Mouse (Mus musculus) CH12F3 (cell line): ENCODE data around the gene Tmem59l.

Experiments
- in situ Hi-C: fragments of 300-500 bp; cut with MboI; formaldehyde crosslinking; loops from 2 replicates; pipeline ENCODE4 v1.14.3; 2020; ENCODE audit warnings: low sequenced_read_pairs

Tmem59l gene

DNA sequence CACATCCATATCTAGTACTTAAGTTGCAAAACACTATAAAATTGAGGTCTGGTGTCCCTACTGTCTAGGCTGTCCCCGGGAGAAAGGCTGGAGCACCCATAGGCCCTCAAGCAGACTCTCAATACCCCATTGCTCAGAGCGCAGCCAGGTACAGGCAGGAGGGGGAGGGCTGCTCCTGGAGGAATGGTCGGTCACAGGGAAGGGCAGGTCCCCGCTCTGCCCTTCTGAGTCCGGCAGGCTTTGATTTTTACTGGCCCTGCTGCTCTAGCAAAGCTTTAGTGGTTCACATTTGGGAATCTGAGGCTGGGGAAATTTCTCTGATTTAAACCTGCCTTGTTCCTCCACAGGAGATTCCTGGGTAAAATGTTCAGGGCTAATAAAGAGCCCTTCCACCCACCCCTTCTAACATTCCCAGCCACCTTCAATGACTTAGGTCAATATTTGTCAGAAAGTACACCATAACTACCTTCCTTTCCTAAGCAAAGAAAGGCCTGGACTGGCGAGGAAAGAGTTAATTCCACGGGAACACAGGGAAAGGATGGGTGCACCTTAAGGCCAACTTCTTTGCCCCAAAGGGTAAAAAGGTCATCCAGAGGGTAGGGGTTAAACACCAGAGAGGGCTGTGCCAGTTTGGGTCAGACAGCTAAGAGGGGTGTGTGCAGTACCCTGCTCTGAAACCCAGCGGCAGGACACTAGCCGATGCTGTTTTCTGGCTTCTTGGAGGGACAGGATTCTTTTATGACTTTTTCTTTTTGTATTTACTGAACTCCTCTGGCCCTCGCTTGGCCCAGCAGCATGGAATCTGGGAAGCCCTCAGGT is 3.1 kb upstream of the Tmem59l start:
- in situ Hi-C loops, result no loop called here

DNA sequence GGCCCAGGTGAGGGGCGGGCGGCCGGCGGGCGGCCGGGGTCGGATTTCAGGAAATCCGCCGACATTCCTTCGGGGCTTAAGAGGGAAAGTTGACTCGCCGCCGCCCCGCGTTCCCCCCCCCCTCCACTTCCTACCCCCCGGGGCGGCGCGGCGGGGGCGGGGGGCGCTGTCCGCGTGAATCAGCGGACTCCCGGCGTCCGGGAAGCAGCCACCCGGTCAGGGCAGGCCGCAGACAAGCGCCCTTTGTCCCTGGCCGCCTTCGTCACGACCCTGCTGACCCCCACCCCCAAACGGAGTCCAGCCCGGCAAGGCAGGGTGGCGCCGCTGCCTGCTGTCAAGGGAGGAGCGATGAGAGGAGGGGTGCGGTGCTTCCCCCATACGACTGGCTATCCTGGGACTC is 2.4 kb upstream of the Tmem59l start:
- in situ Hi-C loops, result no loop called here

DNA sequence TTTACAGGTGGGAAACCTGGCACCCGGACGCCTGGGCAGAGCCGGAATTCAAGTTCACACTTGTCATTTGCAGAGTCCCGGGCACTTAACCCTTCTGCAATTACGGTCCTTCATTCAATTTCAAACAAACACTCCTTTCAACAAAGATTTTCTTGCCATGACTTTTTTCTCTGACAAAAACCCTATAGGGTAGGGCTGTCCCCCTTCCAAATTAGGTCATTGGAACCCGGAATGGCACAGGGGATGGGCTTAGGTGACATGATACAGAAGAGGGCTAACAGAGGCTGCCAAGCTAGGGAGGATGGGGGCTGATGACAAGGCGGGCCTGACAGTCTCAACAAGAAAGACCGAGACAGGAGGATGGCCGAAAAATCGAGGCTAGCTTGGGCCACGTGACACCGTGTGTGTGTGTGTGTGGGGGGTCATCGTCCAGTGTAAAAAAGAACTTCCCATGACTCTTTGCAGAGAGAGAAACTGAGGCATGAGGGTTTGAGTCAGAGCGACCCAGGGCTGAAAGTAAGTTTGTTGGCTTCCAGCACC is 1.8 kb upstream of the Tmem59l start:
- in situ Hi-C loops, result no loop called here

DNA sequence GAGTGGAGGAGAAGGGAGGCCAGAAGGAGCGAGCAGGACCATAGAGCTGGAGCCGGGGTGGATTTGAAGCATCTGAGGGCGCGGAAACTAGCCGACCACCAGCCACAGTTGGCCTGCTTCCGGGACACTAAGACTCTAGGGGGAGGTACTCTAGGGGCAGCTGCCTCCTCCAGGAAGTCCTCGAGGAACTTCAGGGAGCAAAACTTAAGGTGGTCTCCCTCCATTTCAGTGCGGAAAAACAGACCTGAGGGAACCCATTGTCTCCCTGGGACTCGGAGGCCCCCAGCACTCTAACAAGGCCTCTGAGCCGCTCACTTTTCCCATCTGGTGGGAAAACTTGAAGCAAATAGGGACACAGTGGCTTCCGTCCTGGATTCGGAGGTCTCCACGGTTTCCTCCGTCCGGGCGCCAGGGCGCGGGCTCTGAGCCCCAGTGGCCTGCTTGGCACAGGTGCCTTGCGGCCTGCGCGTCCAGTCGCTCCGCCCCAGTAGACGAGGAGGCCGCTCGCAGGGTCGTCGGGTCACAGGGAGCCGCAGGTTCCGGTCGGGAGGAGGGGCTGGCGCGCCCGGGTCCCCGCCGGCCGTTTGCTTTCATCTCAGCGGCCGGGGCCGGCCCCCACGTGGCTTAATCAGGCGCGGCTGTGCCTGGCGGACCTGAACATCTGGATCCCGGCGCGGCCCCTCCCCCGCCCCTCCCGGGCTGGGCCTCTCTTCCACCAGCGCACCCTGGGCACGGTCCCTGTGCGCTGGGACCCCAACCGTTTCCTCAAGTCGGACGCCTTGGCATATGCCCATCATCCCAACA is 1.0 kb upstream of the Tmem59l start:
- in situ Hi-C loops, result no loop called here

DNA sequence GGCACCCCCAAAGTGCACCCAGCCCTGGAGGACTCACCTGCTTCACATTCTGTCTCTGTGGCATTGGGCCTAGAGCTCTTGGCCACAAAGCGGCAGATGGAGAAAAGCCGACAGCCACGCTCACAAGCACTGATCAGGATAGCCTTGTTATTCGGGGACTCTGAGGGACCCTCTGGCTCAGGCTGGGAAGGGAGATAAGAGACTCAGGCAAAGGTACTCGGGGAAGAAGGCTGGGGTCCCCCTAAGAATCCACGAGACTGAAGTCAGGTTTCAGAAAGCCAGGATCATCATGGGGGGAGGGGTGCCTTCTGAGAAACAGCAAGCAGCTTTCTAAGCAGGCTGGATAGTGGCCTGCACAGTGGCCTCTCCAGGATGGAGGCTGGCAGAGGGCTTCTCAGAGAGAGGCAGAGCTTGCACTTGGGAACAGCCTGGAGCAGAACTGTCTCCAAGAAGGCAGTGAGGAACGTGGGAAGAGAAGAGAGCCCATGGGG is 922 bp downstream of the Tmem59l start:
- in situ Hi-C loops, result no loop called here

DNA sequence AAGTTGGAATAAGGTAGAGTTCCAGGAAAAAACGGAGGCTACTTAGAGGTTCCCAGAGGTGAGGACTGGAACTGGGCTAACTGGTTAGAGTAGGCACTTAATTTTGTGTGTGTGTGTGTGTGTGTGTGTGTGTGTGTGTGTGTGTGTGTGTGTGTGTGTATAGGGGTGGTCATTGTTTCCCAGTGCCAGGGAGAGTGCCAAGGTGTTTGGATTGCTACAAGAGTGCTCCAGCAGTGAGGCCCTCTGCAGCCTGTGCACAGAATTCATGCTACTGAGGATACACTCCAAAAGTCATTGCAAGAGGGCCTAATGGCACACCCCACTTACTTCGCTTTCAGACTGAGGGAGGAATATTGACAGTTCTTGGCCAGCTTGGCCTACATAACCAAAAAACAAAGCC is 4.2 kb downstream of the Tmem59l start:
- in situ Hi-C loops, result no loop called here

DNA sequence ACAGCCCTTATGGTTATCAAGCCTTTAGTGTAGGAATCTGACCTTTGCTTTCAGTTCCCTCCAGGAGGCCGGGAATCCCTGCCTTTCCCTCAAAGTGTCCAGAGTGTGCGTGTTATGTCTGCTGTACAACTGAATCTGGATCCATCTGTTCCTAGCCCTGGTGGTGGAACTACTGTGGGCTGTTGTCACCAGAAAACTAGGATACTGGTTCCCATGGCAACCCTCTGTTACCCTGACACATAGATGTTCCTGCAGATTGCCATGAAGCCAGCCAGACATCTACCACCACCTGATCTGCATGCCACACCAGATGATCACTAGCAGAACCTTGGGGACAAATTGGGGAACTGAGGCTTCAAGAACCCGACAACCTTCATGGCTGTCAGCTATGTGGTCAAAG is 5.2 kb downstream of the Tmem59l start:
- in situ Hi-C loops, result no loop called here

DNA sequence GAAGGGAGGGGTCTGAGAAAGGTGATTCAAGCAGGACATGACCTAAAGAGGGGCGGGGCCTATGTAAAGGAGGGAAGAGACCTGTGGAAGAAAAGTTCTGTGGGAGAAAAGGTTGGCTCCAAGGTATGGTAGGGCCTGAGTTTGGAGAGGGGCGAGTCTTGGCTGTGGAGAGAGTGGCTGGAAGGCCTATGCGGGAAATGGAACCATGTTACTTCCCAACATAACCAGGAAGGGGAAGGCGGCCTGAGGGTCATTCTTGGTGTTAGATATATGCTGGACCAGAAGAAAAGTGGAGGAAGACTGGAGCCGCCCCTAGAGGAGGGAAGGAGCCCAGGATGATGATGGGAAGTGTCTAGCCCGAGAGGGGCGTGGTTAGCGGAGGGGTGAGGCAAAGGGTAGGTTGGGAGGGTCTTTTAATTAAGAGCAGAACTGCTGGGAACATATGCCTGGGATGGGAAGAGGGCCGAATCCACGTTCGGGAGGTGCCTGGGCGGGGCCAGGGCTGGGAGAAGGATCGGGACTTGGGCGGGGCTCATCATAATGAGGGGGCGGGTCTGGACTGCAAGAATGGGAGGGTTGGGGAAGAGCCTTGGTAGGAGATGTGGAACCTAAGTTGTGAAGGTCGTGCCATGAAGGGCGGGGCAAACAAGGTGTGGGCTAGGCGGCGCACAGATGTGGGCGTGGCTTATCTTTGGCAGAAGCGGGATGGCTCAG is 9.7 kb downstream of the Tmem59l start:
- in situ Hi-C loops, result no loop called here

DNA sequence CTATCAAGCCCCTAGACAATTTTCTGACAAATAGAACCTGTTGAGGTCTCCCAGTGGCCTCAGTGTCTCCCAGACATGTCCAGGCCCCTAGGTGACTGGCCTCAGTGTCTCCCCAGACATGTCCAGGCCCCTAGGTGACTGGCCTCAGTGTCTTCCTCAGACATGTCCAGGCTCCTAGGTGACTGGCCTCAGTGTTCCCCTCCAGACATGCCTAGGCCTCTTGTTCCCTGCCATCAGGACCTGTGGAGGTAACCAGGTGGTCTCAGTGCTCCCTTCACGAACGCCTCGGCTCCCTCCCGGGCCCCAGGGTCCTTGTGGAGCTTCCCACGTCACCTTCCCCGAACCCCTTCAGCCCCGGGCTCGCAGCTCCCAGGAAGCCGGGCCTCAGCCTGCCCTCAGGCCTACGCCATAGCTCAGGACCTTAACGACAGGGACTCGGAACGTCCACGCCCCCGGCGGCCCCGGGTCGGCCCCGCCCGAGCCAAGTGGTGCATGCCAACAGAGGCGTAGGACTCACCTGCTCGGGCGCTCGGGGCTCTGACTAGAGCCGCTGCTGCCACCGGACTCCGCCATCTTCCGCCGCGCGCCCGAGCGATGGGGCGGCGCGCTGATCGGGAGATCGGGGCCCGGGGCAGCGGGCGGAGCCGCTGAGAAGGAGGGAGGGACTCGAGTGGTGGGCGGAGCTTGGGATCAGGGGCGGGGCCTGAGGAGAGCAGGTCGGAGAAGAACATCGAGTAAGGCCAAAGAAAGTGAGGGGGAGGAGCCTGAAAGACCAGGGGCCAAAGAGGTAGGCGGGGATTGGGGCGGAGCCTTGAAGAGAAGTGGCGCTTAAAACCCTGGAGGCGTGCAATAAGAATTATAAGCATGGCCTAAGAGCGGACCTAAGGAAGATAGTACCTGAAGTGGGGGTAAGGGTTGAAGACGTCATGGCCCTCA is 10.6 kb downstream of the Tmem59l start, which contains the start of gene Klhl26:
Gene Klhl26 (minus strand): TSS at position 636 of the 936 bp plus-strand sequence.
- in situ Hi-C loops, result no loop called here

DNA sequence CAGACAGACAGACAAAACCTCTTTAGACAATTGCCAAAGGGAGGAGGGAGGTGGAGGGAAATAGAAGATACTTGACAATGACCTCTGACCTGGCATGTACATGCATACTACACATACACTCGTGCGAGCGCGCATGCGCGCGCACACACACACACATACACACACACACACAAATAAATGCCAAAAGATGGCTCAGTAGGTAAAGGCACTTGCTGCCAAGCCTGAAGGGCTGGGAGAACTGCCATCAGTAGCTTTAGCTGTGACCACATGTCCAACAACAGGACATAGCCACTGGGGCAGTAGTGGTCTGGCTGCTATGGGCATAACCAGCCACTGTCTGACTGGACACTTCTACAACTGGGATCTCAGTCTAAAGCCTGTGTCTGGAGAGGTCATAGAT is 15.3 kb downstream of the Tmem59l start:
- in situ Hi-C loops, result no loop called here

DNA sequence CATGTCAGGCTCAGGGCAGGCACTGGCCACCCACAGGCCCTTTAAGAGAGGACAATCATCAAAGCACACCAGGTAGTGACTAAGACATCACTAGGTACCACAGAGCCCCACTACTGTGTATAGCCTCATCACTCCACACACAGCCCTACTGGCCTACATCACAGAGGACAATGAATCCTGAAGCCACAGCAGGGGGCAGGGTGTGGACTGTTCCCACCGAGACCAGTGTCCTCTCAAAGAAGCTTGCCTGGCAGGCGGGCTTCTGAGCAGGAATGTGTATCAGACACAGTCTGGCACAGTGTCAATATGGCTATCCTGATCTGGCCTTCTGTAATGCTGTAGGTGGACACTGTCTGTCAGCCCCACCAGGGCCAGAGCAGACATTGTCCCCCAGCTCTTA is 17.2 kb downstream of the Tmem59l start:
- in situ Hi-C loops, result no loop called here

DNA sequence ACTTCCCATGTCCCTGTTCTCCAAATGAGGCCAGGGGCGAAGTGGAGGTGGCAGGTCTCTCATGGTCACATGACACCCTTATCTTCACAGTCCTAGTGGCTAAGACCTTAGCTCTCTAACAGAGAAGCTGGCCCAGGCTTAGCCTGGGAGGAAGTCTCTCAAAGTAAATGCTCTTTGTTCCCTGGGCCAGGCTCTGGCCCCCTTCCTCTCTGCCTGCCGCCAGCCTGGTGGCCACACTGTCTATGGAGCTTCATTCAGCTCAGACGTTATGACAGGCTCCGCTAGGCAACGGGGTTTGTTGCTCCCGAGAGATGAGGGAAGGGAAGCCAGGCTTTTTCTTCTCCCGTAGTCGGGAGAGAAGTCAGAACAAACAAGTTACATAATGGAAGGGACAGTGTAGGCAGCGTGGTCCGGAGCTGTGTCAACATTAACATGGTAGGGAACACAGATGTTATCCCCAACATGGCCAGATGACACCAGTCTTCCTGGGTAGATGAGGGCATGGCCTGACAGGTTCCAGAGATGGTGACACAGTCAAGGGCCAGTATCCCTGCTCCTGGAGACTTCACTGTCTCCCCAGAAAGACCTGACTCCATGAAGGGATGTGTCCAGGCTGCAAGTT is 17.8 kb downstream of the Tmem59l start:
- in situ Hi-C loops, result no loop called here

DNA sequence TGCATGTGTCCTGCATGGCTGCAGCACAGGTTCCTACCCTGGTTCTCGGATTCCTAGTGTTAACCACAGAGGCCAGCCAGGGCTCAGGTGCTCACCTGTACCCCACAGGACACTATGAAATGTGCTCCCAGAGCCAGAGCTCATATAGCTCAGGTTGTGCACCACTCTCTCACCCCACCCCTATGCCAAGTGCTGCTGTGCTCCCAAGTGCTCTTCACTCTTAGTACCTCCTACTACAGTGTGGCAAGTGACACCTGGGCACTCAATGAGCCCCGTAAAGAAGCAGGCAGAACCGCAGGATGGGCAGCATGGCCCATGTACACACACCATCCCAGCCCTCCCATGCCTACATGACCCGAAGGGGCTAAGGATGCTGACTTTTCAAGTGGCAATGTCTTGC is 18.4 kb downstream of the Tmem59l start:
- in situ Hi-C loops, result no loop called here

DNA sequence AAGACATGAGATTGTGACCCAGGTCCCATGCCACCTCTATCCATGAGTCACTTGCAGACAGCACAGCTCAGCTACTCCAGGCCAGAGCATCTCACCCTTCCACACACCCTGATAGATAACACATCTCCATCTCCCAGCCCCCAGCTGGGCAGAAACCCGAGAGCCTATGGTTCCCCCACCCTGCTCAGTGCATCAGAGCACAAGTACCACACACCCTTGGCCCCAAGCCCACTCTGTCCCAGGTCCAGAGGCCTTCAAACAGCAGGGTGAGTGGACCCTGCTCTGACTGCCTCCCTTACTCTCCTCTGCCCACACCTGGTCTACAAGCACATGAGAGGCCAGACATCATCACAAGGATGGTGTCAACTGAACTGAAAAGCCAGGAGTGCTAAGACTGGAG is 19.3 kb downstream of the Tmem59l start:
- in situ Hi-C loops, result no loop called here

DNA sequence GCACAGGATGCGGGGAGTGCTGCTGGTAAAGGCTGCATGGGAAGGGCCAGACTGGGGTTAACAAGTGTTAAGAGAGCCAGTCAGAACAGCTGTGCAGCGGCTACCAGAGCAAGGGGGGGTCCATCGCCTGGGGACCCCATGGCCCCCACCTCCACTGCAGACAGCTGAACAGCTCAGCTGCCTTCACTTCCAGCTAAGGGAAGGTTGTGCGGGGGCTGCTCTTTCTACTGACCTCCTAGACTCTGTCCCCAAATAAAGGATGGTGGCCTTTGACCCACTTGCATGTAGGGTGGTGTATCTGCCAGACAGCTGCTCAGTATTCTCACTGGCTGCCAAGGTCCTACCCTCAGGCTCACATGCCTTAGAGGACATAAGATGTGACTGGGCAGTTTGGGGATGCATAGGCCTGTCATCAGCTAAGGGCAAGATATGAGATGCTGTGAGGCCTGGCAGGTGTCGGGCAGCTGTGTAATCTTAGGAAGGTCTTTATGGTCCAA is 19.9 kb downstream of the Tmem59l start:
- in situ Hi-C loops, result no loop called here

DNA sequence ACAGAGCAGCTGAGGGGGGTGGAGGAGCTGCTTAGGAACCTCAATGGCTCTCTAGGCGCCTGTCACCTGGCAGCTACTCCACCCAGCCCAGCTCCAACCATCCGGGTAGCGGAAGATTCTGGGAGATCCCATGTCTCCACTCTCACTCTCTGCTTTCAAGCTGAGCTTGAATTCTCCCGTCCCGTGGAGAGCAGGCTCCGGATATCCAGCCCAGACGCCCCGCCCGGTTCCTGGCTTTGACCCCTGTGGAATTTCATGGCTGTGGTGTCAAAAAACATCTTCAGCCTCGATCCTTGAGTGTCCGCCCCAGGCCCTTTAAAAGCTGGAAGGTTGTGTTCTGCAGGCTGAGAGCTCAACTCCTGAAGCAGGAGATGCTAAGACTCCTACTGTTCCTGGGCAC is 20.4 kb downstream of the Tmem59l start:
- in situ Hi-C loops, result no loop called here

DNA sequence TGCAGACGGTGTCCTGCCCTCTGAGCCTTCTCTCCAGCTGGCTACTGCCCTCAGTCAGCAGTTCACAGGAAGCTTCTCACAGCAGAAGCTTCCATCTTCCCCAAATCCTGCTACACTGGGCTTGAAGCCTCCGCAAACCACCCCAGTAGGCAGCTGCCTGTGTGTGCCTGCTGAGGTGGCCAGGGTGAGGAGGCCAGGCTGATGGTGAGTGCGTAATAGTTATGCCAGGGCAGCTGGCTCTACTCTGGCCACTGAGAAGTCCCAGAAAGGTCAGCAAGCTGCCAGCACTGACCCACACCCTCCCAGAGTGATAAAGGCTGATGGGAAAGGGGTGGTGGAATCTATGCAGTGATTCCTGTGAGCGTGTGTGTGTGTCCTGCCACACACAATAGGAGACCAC is 20.9 kb downstream of the Tmem59l start:
- in situ Hi-C loops, result no loop called here

DNA sequence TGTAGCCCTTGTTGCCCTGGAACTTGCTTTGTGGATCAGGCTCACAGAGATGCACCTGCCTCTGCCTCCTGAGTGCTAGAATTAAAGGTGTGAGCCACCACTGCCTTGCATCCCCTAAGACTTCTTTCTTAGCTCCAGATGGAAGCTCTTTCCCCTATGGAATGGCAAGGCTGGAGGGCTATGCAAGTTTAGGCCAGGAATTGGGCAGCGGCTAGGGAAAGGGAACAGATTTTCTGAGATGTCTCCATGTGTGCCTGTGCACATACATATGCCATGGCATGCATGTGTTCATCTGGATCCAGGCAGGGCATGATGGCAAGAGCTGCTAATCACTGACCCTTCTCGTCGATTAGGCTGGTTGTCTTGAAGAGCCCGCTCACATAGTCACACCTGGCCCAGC is 21.5 kb downstream of the Tmem59l start:
- in situ Hi-C loops, result no loop called here

DNA sequence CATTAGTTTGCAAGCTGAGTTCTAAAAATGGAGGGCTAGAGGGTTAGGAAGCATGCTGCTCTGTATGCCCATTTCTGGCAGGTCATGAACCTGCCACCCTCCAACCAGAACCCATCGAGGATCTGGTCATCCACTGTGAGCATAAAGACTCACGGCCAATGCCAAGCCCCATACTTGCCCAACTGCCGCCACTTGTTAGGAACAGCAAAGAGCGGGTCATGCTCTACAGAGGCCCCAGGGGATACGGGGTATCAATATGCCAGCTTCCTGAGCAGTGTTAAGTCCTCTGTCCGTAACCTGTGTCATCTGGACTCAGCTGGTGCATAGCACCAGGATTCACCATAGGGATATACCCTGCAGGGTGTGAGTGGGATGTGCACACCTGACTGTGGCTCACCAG is 23.0 kb downstream of the Tmem59l start:
- in situ Hi-C loops, result no loop called here
